Mouse (Mus musculus) embryonic fibroblast, embryonic 13.5 days (primary cell): ENCODE measurements around the gene Poldip3.

Experiments
- CTCF ChIP-seq: IDR thresholded peaks from 2 replicates; pipeline ENCODE4 v1.5.1; 2011; ENCODE audit warnings: mild to moderate bottlenecking, control low read depth, low read length, moderate library complexity, borderline replicate concordance; ENCODE audit not compliant: insufficient read depth
- POLR2A ChIP-seq: IDR thresholded peaks from 2 replicates; pipeline ENCODE4 v1.6.1; 2011; ENCODE audit warnings: low read depth, mild to moderate bottlenecking, control low read depth, low read length, moderate library complexity

DNA sequence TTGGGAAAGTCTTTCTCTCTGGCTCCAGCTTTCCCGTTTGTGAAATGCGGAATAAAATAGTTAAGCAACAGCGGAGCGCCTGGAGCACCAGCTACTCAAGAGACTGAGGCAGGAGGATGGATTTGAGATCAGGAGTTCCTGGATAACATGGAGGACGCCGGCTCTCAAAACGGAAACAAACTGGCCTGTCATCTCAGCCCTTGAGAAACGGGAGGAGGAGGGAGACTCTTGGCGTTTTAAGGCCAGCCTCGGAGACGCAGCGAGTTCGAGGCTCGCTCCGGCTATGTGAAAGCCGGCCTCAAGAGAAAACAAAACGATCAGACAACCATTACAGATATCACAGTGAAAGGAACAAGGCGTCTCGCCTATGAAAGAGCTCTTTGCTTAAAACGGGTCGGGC lies 789 bp downstream of the Poldip3 start:
- TF ChIP-seq POLR2A = no peak
- TF ChIP-seq CTCF = no peak
